Mouse (Mus musculus) olfactory bulb, adult 2 months (tissue): ENCODE results near the gene Rubcn.

Source experiments
- CTCF ChIP-seq: fragments of 200-500 bp; IDR thresholded peaks from 2 replicates; pipeline ENCODE4 v1.5.1; 2012; ENCODE audit warnings: low read depth, mild to moderate bottlenecking, low read length, moderate library complexity; ENCODE audit not compliant: insufficient read depth
- POLR2A ChIP-seq: fragments of 200-500 bp; IDR thresholded peaks from 2 replicates; pipeline ENCODE4 v1.6.1; 2012; ENCODE audit warnings: mild to moderate bottlenecking, low read depth, low read length, moderate library complexity; ENCODE audit not compliant: insufficient read depth

GRCm38 (mm10) chr16:32812888-32813361, 64.6 kb downstream of the Rubcn start:
- 0 out of 2 replicates have a peak, but pooled peaks have one; percentile 31 for TF ChIP-seq CTCF
- no peak for TF ChIP-seq POLR2A
